Mouse (Mus musculus) CD4-positive naive resting alpha-beta T cell, adult 76 days (primary cell): ENCODE results near the gene Olfr963. TPM values are rescaled to one million over a fixed set of nuclear protein-coding genes. Genes with fewer than 3 reads are reported as not detected.

ENCODE experiments used
- total RNA-seq: library from RNA; stranded (reverse); gene quantifications from one replicate; pipeline ENCODE4 v1.2.4, GENCODE M21; 2023

Gene Olfr963
- total RNA-seq = not detected

GRCm38 (mm10) chr9:39666905-39667304 is at the start of gene Olfr963:
TSS of gene Olfr963 (plus strand) at chr9:39667205.

GRCm38 (mm10) chr9:39621073-39621472 is 45.9 kb upstream of the Olfr963 start, which contains the start of gene Olfr960:
TSS of gene Olfr960 (plus strand) at chr9:39621373.

GRCm38 (mm10) chr9:39644785-39645184 is 22.2 kb upstream of the Olfr963 start, which contains the start of gene Olfr961:
TSS of gene Olfr961 (plus strand) at chr9:39645085.

GRCm38 (mm10) chr9:39707017-39707416 is 40.0 kb downstream of the Olfr963 start, which contains the start of gene Olfr149:
TSS of gene Olfr149 (minus strand) at chr9:39707117.

GRCm38 (mm10) chr9:39711053-39711452 is 44.0 kb downstream of the Olfr963 start, which contains the start of gene Olfr965:
TSS of gene Olfr965 (plus strand) at chr9:39711353.

Other genes with a start within 250 kb of the Olfr963 start
- not detected for gene Olfr952, start 240.1 kb upstream of the Olfr963 start, total RNA-seq
- gene Olfr954, start 210.5 kb upstream of the Olfr963 start, total RNA-seq = not detected
- gene Olfr955, start 195.3 kb upstream of the Olfr963 start, total RNA-seq = not detected
- not detected for gene Olfr44, start 173.2 kb upstream of the Olfr963 start, total RNA-seq
- gene Olfr957, start 151.4 kb upstream of the Olfr963 start, total RNA-seq = not detected
- gene Olfr958, start 113.2 kb upstream of the Olfr963 start, total RNA-seq = not detected
- gene Olfr959, start 91.6 kb upstream of the Olfr963 start, total RNA-seq = not detected
- not detected for gene AW551984, start 62.8 kb upstream of the Olfr963 start, total RNA-seq
- gene Olfr148, start 56.5 kb upstream of the Olfr963 start, total RNA-seq = not detected
- gene Olfr960, start 45.8 kb upstream of the Olfr963 start, total RNA-seq = not detected
- not detected for gene Olfr961, start 22.1 kb upstream of the Olfr963 start, total RNA-seq
- not detected for gene Olfr149, start 39.9 kb downstream of the Olfr963 start, total RNA-seq
- not detected for gene Olfr965, start 44.1 kb downstream of the Olfr963 start, total RNA-seq
- not detected for gene Olfr150, start 63.8 kb downstream of the Olfr963 start, total RNA-seq
- gene Olfr967, start 79.0 kb downstream of the Olfr963 start, total RNA-seq = not detected
- not detected for gene Olfr968, start 116.0 kb downstream of the Olfr963 start, total RNA-seq
- gene Olfr969, start 123.7 kb downstream of the Olfr963 start, total RNA-seq = not detected
- gene Olfr970, start 141.7 kb downstream of the Olfr963 start, total RNA-seq = not detected
- not detected for gene Olfr971, start 169.7 kb downstream of the Olfr963 start, total RNA-seq
- gene Olfr972, start 199.2 kb downstream of the Olfr963 start, total RNA-seq = not detected
- gene Olfr229, start 240.1 kb downstream of the Olfr963 start, total RNA-seq = not detected